Mouse (Mus musculus) thymus, postnatal 25 days (tissue): ENCODE measurements around the gene Fcna.

Source experiments
- DNase-seq: peaks from one replicate; pipeline ENCODE4 v3.0.0; 2022

The Fcna gene

GRCm38 (mm10) chr2:25627811-25628210 lies at the start of gene Fcna:
Fcna (minus strand) TSS chr2:25628030.
- no peak for DNase-seq

- no peak for DNase-seq
Measured at GRCm38 (mm10) chr2:25676486-25676885, 48.7 kb upstream of the Fcna start, which contains the start of gene Lcn6. Lcn6 (plus strand) TSS chr2:25676786.

DNA sequence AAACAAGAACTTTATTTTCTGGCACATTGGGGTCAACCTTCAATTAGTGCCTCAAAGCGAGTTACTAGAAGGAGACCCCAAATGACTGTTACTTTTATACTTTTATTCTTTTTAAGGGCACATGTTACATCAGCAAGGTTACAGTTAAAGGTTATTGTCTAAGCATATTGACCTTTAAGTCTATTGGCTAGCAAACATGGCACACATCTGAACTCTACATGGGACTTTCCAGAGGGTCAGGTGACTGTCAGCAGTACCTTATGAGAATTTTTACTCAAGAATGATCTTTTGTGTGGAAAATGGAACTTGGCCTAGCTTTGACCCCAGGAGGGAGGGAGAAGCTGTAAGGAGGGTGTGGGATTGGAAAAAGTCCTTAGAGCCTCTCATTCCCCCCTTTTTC lies 38.7 kb upstream of the Fcna start:
- DNase-seq = no peak

DNA sequence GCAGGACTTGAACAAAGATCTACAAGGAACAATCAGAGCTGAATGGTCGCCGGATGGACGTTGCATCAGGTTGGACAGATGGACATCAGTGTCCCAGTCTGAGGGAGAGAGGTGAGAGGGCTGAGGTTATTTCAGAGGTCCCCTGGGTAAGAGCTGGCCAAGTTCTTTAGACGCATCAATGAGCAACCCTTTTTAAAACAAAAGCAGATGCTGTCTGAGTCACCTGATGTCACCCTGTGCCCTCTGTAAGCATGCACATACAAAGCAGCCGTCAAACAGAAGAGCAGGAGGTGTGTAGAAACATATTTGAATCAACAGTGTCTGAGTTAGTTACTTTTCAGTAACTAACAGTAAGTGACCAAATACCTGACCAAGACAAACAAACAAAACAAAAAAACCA lies 36.3 kb upstream of the Fcna start:
- DNase-seq = no peak

DNA sequence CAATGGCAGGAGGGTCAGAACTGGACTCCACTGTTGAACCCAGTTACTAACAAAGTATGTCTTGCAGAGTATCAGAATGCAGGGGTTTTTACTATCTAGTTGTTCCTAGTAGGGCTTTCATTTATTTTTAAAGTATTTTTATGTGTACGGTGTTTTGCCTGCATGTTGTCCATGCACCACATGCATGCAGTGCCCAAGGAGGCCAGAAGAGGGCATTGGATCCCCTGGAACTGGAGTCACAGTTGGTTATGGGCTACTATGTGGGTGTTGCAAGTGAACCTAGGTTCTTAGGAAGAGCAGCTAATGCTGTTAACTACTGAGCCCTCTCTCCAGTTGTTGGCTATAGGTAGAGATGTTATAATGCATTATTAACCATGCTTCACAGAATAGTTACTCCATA lies 35.7 kb upstream of the Fcna start:
- DNase-seq = peak; percentile 77

GRCm38 (mm10) chr2:25661245-25661970 lies 33.6 kb upstream of the Fcna start:
- DNase-seq = no peak

- no peak for DNase-seq
Measured at GRCm38 (mm10) chr2:25660279-25660678, 32.4 kb upstream of the Fcna start.

DNA sequence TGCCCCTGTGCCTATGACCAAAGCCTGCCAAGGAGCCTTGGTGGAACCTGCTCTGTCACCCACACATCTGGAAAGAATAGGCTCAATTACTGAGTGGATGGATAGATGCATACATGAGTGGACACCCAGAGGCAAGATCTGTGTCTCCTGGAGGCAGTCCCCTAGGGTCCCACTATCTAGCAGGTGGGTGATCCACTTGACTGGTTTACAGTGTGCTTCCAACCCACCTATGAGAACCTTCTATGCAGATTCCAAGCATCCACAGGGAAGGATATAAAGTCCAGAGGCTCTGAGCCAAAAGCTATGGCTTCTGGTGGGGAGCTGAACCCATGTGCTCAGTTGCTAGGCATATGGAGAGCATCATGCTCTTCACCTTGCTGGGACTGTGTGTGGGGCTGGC lies 29.8 kb upstream of the Fcna start, which contains the start of gene Lcn5:
TSS of gene Lcn5 (plus strand) at position 301 of the 400 bp plus-strand sequence.
- no peak for DNase-seq

DNA sequence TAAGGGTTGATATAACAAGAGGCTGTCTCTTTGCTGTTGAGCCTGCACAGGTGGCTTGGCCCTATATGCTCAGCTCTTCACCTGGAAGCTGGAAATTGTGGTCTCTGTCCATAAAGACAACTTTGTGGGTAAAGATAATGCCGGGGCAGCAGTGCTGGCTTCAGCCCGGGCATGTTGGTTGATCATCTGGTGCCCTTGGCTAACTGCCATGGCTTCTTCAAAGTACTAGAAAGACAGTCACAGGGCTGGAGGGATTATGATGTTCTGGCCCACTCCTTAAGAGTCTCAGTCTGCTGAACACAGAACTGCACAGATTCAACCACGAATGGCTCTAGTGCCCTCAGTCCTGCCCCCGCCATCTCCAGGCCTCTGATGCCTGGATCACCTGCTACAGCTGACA lies 29.4 kb upstream of the Fcna start:
- no peak for DNase-seq

DNA sequence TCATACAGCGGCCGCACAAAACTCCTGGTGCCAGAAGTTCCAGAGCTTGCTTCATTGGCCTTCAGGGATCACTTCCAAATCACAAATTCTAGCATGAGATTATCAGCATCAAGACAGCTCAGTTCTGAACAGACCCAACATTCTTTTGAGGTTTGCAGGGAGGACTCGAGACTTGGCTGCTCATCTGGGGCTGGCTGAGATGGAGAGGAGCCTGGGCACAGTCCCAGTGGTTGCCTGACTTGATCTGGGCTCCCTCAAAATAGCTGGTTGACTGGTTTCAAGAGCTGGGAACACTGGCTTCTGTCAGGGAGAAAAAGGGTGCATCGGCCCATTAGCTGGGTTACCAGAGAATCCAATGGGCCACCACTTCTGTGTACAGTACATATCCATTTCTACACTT lies 28.9 kb upstream of the Fcna start:
- no peak for DNase-seq

DNA sequence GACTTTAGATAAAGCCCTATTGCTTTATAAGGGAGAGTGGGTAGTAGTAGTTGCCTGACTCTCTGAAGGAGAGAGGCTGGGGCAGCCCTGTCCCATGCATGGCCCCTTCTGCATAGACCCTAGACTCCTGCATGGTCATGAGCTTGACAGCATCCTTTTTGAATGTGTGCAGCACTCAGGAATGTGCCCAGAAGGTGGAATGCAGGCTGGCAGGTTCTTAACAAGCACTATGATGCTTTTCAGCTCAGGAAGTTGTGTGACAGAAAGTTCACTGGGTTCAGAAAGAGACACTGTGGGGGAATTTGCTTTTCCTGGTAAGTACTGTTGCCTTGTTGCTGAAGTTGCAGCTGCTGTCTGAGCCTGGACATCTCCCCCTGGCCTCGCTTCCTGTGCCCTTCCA lies 26.7 kb upstream of the Fcna start:
- no peak for DNase-seq

DNA sequence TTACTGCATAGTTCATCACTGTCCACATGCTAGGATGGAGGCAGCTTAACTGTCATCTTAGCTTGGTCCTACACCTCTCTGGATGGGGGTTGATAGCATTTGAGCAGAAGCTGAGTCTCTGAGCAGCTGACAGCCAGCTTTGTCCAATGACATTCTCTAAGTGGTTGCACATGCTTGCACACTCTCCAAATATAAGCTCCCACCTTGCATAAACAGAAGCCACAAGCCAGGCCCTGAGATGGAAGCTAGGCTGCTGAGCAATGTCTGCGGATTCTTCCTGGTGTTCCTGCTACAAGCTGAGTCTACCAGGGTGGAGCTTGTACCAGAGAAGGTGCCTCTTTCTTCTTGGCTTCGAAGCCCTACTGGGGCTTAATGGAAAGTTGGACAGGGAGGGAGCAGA lies 25.1 kb upstream of the Fcna start, which contains the start of gene Lcn8:
TSS of gene Lcn8 (plus strand) at position 219 of the 400 bp plus-strand sequence.
- DNase-seq = no peak

GRCm38 (mm10) chr2:25639890-25640289 lies 12.1 kb upstream of the Fcna start:
- DNase-seq = peak; percentile 62

GRCm38 (mm10) chr2:25634046-25634445 lies 6.2 kb upstream of the Fcna start:
- no peak for DNase-seq

- DNase-seq = no peak
Measured at GRCm38 (mm10) chr2:25633616-25634015, 5.8 kb upstream of the Fcna start.

- DNase-seq = no peak
Measured at GRCm38 (mm10) chr2:25628738-25629137, 908 bp upstream of the Fcna start.

DNA sequence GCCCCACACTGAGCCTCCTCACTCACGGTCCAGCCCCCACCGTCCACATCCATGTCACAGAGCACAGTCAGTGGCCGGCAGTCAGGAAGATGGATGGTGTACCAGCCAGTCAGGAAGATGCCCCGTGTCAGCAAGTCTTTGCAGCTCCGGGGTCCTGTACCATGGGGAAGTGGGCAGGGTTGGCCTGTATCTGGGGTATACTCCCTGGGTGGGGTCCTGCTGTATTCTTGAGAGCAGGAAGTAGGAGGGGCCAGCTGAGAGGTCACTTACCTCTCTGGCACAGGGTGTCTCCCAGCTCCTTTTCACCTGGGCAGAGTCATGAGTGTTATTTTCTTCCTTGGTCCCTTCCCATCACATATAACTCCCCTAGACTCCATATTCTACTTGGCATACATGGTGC lies 1.8 kb downstream of the Fcna start:
- DNase-seq = no peak

DNA sequence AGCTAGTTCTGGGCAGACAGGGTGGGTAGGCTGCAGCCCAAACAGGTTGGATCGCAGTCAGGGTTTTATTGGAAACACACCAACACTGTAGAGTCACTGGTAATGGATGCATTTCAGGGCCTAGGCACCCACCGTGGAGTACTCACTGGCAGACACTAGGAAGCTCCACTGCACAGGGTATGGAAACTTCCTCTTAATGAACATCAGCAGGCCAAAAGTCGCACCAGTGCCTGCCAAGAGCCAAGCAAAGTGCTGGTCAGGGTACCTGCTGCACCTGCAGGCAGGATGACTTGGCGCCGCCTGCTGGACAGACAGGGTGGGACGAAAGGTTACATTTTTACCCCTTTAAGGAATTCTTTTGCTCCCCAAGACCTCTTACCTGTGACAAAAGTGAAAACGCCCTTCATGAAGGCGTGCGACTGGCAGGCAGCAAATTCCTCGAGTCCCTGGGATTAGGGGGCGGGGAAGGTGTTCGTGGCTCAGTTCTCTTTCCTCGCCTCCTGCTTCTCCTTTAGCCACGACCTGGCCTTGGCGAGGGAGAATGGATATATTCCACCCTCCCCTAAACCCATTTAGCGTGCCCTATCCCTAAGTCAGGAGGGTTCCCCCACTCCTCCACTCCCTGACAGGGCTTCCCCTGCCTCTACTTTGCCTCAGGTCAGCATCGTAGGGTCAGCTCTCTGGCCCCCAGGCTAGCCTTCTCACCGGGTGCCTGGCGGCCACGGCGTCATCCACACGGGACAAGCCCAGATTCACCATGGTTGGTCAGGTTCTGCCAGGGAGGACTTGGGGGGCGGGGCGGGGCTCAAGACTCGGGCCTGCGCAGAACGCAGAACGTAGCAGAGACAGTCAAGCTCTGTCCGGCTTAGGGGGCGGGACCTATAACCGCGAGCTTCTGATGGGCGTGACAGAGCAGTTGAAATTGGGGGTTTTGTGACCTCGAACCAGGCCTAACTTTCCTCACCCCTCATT lies 6.3 kb downstream of the Fcna start, which contains the start of gene Tmem141:
TSS of gene Tmem141 (minus strand) at position 777 of the 972 bp plus-strand sequence.
- peak; percentile 61 for DNase-seq

DNA sequence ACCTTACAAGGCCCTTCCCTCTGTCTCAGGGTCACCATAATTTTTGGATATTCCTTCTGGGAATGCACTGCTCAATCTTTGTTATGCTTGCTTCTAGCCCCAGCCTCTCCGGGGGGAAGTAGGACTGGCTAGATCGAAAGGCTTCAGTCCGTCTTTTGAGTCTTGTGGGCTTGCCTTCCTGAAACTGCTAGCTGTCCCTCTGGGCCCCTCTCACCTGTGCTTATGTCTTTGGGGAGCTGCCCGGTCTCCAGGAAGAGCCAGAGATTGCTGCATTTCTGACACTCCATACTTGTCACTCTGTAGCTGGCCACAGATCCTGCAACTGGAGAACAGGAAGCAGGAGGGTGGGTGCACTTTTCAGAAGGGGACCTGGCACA lies 7.0 kb downstream of the Fcna start:
- no peak for DNase-seq

- peak; percentile 24 for DNase-seq
Measured at GRCm38 (mm10) chr2:25620386-25620785, 7.4 kb downstream of the Fcna start.

GRCm38 (mm10) chr2:25617578-25617977 lies 10.3 kb downstream of the Fcna start, which contains the start of gene Ccdc183:
Ccdc183 (minus strand) TSS chr2:25617678.
- DNase-seq = no peak

DNA sequence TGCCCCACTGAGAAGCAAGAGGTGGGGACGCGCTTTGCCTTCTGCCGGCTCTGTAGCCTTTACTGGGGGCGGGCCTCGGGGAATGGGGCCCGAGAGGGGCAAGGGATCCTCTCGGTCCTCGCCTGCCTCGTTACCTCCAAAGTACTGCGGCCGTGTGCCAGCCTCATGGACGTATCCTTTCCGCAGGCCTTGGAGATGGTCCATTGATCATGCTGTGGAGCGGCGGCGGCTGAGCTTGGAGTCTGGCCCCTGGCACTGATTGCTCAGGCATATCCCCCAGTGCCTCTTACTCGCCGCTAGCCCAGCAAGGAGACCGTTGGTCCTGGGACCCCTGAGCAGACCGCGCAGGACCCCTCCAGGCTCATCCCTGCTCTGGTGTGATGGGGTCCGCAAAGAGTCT lies 11.4 kb downstream of the Fcna start:
- DNase-seq = no peak

DNA sequence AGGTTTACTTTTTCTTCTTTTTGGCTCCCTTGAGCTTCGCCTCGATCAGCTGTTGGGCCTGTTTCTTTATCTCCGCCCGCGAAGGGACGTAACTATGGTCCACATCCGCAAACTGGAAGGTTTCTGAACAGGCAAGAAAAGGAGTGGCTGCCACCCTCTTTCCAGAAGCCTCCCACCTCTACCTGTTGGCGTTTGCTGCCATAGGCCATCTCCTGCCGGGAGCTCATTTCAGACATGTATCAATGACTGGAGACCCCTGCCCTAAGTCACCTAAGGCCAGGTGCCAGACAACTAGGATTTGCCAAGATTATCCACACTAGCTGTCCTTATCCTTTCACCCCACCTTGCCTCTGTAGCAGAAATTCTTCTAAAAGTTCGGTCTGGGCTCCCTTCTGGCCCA lies 19.2 kb downstream of the Fcna start:
- no peak for DNase-seq
